Mouse (Mus musculus) CH12.LX (cell line): Measurements from ENCODE around the gene Ank2. TPM values are rescaled to one million over a fixed set of nuclear protein-coding genes. Genes with fewer than 3 reads are reported as not detected.
A peak's percentile ranks its signal among the peaks of the same experiment; 100 is the strongest.

Source experiments
- DNase-seq: peaks from one replicate; pipeline ENCODE4 v3.0.0-alpha.2; 2013; ENCODE audit errors: extremely low read depth
- H3K27ac ChIP-seq: 2 replicates; pipeline ENCODE4 v1.5.1; 2012; ENCODE audit warnings: low read depth, mild to moderate bottlenecking, control low read depth, moderate library complexity; ENCODE audit not compliant: insufficient read depth
- H3K27me3 ChIP-seq: replicated peaks from 2 replicates; pipeline ENCODE3; 2012; ENCODE audit warnings: inconsistent platforms
- H3K36me3 ChIP-seq, 2 experiments: replicated peaks in 1 of 2; 2 replicates each; pipeline versions ENCODE3 to v1.6.1; 2012; ENCODE audit warnings: inconsistent platforms in 1 of 2, low read length in 1 of 2, mild to moderate bottlenecking in 1 of 2, mixed read lengths in 1 of 2, moderate library complexity in 1 of 2; ENCODE audit not compliant: control insufficient read depth in 1 of 2, insufficient read depth in 1 of 2
- H3K4me1 ChIP-seq, 2 experiments: 2 replicates each; pipeline ENCODE4 v1.6.1; 2012; ENCODE audit warnings: inconsistent platforms in 1 of 2, moderate library complexity in 1 of 2; ENCODE audit not compliant: insufficient read depth in 2 of 2, control insufficient read depth in 1 of 2
- H3K4me2 ChIP-seq: 2 replicates; pipeline ENCODE4 v1.6.1; 2012; ENCODE audit warnings: low read depth, mild to moderate bottlenecking, control low read depth; ENCODE audit not compliant: poor library complexity, insufficient read depth, severe bottlenecking
- H3K4me3 ChIP-seq, 3 experiments: fragments of 150-350 bp in 1 of 3; sonication (generic) in 1 of 3; replicated peaks in 1 of 3; 2 replicates each; pipeline versions ENCODE3 to v1.5.1; 2011 to 2012; ENCODE audit warnings: low read depth in 2 of 3, low read length in 2 of 3, mild to moderate bottlenecking in 2 of 3, moderate library complexity in 2 of 3, control low read depth in 1 of 3, improper control_type of control experiment in 1 of 3, inconsistent platforms in 1 of 3, mixed read lengths in 1 of 3; ENCODE audit not compliant: poor library complexity in 1 of 3
- H3K79me2 ChIP-seq: replicated peaks from 2 replicates; pipeline ENCODE4 v1.6.1; 2012; ENCODE audit warnings: mild to moderate bottlenecking, moderate library complexity; ENCODE audit not compliant: control insufficient read depth, poor library complexity, insufficient read depth, severe bottlenecking; ENCODE audit errors: extremely low read depth
- H3K9ac ChIP-seq: 2 replicates; pipeline ENCODE4 v1.6.1; 2012; ENCODE audit warnings: low read depth, mild to moderate bottlenecking, control low read depth, moderate library complexity; ENCODE audit not compliant: insufficient read depth
- H3K9me3 ChIP-seq: replicated peaks from 2 replicates; pipeline ENCODE3; 2012; ENCODE audit warnings: low read length, inconsistent platforms, mixed read lengths
- CTCF ChIP-seq, 2 experiments: IDR thresholded peaks in 1 of 2; conservative IDR thresholded peaks in 1 of 2; 2 replicates each; pipeline ENCODE4 v1.5.1; 2011 to 2012; ENCODE audit warnings: low read depth in 2 of 2, low read length in 2 of 2, improper control_type of control experiment in 1 of 2, inconsistent platforms in 1 of 2, mild to moderate bottlenecking in 1 of 2, moderate library complexity in 1 of 2
- EP300 ChIP-seq: IDR thresholded peaks from 2 replicates; pipeline ENCODE4 v1.6.1; 2011; ENCODE audit warnings: low read length, improper control_type of control experiment
- ETS1 ChIP-seq: conservative IDR thresholded peaks from 2 replicates; pipeline ENCODE4 v1.6.1; 2012; ENCODE audit warnings: low read depth, mild to moderate bottlenecking, inconsistent platforms, low read length, improper control_type of control experiment, moderate library complexity
- JUN ChIP-seq: IDR thresholded peaks from 2 replicates; pipeline ENCODE4 v1.6.1; 2011; ENCODE audit warnings: low read depth, mild to moderate bottlenecking, low read length, improper control_type of control experiment, moderate library complexity; ENCODE audit not compliant: insufficient read depth
- KAT2A ChIP-seq: IDR thresholded peaks from 2 replicates; pipeline ENCODE4 v1.6.1; 2012; ENCODE audit warnings: low read length, improper control_type of control experiment, inconsistent platforms; ENCODE audit not compliant: insufficient replicate concordance
- MEF2A ChIP-seq: IDR thresholded peaks from 2 replicates; pipeline ENCODE4 v1.6.1; 2014; ENCODE audit warnings: low read depth, mild to moderate bottlenecking, inconsistent platforms, low read length, improper control_type of control experiment, borderline replicate concordance
- MYC ChIP-seq: IDR thresholded peaks from 2 replicates; pipeline ENCODE4 v1.6.1; 2011; ENCODE audit warnings: low read depth, mild to moderate bottlenecking, improper control_type of control experiment, low read length
- NELFE ChIP-seq: IDR thresholded peaks from 2 replicates; pipeline ENCODE4 v1.6.1; 2011; ENCODE audit warnings: low read depth, low read length, improper control_type of control experiment
- NRF1 ChIP-seq: IDR thresholded peaks from 2 replicates; pipeline ENCODE4 v1.6.1; 2014; ENCODE audit warnings: low read depth, mild to moderate bottlenecking, inconsistent platforms, low read length, improper control_type of control experiment, moderate library complexity
- RAD21 ChIP-seq: IDR thresholded peaks from 2 replicates; pipeline ENCODE4 v1.6.1; 2011; ENCODE audit warnings: low read depth, mild to moderate bottlenecking, low read length, improper control_type of control experiment, moderate library complexity
- SIN3A ChIP-seq: IDR thresholded peaks from 2 replicates; pipeline ENCODE4 v1.6.1; 2012; ENCODE audit warnings: low read length, improper control_type of control experiment, inconsistent platforms
- SMC3 ChIP-seq: IDR thresholded peaks from 2 replicates; pipeline ENCODE4 v1.6.1; 2011; ENCODE audit warnings: low read depth, low read length, improper control_type of control experiment
- TBP ChIP-seq: conservative IDR thresholded peaks from 2 replicates; pipeline ENCODE4 v1.6.1; 2011; ENCODE audit warnings: low read depth, low read length, improper control_type of control experiment
- TCF12 ChIP-seq: IDR thresholded peaks from 2 replicates; pipeline ENCODE4 v1.6.1; 2014; ENCODE audit warnings: low read depth, mild to moderate bottlenecking, inconsistent platforms, low read length, improper control_type of control experiment
- UBTF ChIP-seq: IDR thresholded peaks from 2 replicates; pipeline ENCODE4 v1.6.1; 2012; ENCODE audit warnings: low read depth, mild to moderate bottlenecking, inconsistent platforms, low read length, improper control_type of control experiment, moderate library complexity
- USF1 ChIP-seq: IDR thresholded peaks from 2 replicates; pipeline ENCODE4 v1.6.1; 2014; ENCODE audit warnings: low read depth, mild to moderate bottlenecking, inconsistent platforms, low read length, improper control_type of control experiment
- ZKSCAN1 ChIP-seq: IDR thresholded peaks from 2 replicates; pipeline ENCODE4 v1.6.1; 2012; ENCODE audit warnings: low read depth, inconsistent platforms, low read length, improper control_type of control experiment, borderline replicate concordance
- dilution Hi-C: fragments of 300-500 bp; cut with MboI; formaldehyde crosslinking; loops from 2 replicates; pipeline ENCODE4 v1.14.3; 2020; ENCODE audit warnings: low sequenced_read_pairs; ENCODE audit not compliant: extremely low pct_unique_long_range_greater_than_20kb, extremely low pct_ligation_motif_present
- in situ Hi-C: fragments of 300-500 bp; cut with MboI; formaldehyde crosslinking; loops from 3 replicates; pipeline ENCODE4 v1.14.3; 2019; ENCODE audit warnings: low sequenced_read_pairs, low pct_ligation_motif_present, low pct_unique_long_range_greater_than_20kb, mixed read lengths
- polyA plus RNA-seq: library from polyadenylated mRNA; unstranded; fragments of >175 nt; gene quantifications from 2 replicates; pipeline ENCODE4 v1.2.1, GENCODE M21; 2012; ENCODE audit warnings: low read depth; ENCODE audit not compliant: insufficient read length
- total RNA-seq, 2 experiments: library from RNA; depleted of rRNA; stranded (reverse); fragments of 300-350 nt in 1 of 2; fragments of >200 nt in 1 of 2; gene quantifications; 2 replicates each; pipeline ENCODE4 v1.2.3; 2012 to 2014

Gene Ank2
- total and polyA plus RNA-seq, 3 experiments: 3.9 to 20.9 (median 12.2) TPM

GRCm38 (mm10) chr3:127012525-127012924 lies 486.6 kb downstream of the Ank2 start:
- DNase-seq: peak; percentile 84
- in situ Hi-C loops: no loop called here

GRCm38 (mm10) chr3:127005898-127006673 lies 493.1 kb downstream of the Ank2 start:
- in situ Hi-C loops: no loop called here
- no peak overlapping the region for H3K9ac ChIP-seq
- TF ChIP-seq KAT2A (no peak), ZKSCAN1 (no peak), NELFE (no peak), JUN (no peak), NRF1 (no peak)
- dilution Hi-C loops: no loop called here
- no peaks in the 10 kb centered on the region for H3K79me2 ChIP-seq
- no peak for DNase-seq
- no peaks in the 10 kb centered on the region for H3K27me3 ChIP-seq
- no peak overlapping the region for H3K4me2 ChIP-seq
- no peak overlapping the region for H3K27ac ChIP-seq
- H3K9me3 ChIP-seq: no peaks in the 10 kb centered on the region
- 0 out of 4 replicates have a peak, but pooled peaks cover 0 to 6% of the 10 kb centered on the region in 2 experiments for H3K4me1 ChIP-seq
- H3K36me3 ChIP-seq: peaks cover 0 to 5% of the 10 kb centered on the region in 2 experiments
- H3K4me3 ChIP-seq: no peak overlapping the region

More at GRCm38 (mm10) chr3:127012525-127012924, 486.6 kb downstream of the Ank2 start:
- Histone ChIP-seq H3K36me3 (peaks cover 0 to 3% of the 10 kb centered on the region in 2 experiments), H3K27ac (no peak overlapping the region), H3K27me3 (no peaks in the 10 kb centered on the region), H3K9ac (no peak overlapping the region), H3K79me2 (no peaks in the 10 kb centered on the region), H3K4me3 (no peak overlapping the region), H3K4me2 (no peak overlapping the region), H3K4me1 (peaks cover 2 to 43% of the 10 kb centered on the region in 2 experiments; a peak in 2 of 4 replicates), H3K9me3 (no peaks in the 10 kb centered on the region)
- dilution Hi-C loops: no loop called here
- peak; percentile 70 for TF ChIP-seq RAD21
- no peak for TF ChIP-seq UBTF
- no peak for TF ChIP-seq USF1
- TF ChIP-seq EP300: no peak
- no peak for TF ChIP-seq MEF2A
- peak; percentile 41; the same call in 1 of the 2 replicates for TF ChIP-seq MYC
- no peak for TF ChIP-seq TCF12
- TF ChIP-seq ETS1: no peak
- peak; percentile 80 for TF ChIP-seq SMC3
- no peak for TF ChIP-seq TBP
- no peak for TF ChIP-seq SIN3A
- no peak for TF ChIP-seq KAT2A
- TF ChIP-seq CTCF (conservative IDR thresholded peaks at IDR 0.05 in 1 of 2, IDR thresholded peaks at IDR 0.05 in 1 of 2; ENCODE audit: low read depth in 2 of 2, low read length in 2 of 2): peak; percentile 82 to 83
